In the genomic region with DNA sequence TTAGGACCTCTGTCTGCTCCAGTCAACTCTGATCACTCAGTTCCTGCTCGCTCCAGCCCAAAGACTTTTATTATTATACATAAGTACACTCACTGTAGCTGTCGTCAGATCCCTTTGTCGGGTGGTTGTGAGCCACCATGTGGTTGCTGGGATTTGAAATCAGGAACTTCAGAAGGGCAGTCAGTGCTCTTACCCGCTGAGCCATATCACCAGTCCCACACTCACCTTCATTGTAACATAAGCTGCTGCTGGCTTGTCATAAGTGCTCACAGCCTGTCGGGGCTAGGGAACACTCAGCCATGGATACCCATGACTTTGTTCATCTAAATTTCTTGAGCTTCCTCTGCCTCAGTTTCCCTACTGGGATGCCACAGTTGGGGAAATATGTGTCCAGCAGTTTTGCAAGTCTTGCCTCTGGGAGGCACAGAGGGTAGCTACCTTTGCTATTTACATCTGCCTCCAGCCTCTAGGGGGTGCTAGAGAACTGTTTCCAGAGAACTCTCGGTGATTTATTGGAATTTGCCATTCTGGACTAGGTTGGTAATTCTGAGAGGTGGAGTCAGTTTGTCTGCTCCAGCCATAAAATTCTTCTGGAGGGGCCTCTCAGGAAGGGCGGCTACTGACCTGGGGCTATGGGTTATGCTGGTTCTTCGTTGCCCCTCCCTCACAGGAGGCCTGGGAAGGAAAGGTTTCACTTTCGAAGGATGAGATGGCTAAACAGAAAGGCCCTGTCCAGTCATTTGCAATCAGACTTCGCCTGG, we compare ENCODE assay signal across 8 mouse cellular contexts. TPM values are rescaled to one million over a fixed set of nuclear protein-coding genes. Genes with fewer than 3 reads are reported as not detected.
DNase-seq lines count a peak whose midpoint lies in the region; ATAC-seq and TF ChIP-seq lines count a peak whose summit lies in the region.

No protein-coding gene starts in this region.

- peak; percentile 70 to 79 for DNase-seq in left cerebral cortex, adult 18-20 months (ENCODE audit: low spot score in 2 of 2)
- DNase-seq in left cerebral cortex, adult 11 months (ENCODE audit: low spot score): no peak
- peak; percentile 94 for DNase-seq in adipocyte (ENCODE audit: low spot score)
- DNase-seq in embryo, embryonic 10.5 days (ENCODE audit: low spot score): peak; percentile 91
- DNase-seq in kidney, postnatal 36 days: peak; percentile 86 to 90

- no peaks in the 10 kb centered on the region for H3K9me3 ChIP-seq in heart, embryonic 15.5 days (replicated peaks)
- no peaks in the 10 kb centered on the region for H3K9me3 ChIP-seq in lung, embryonic 16.5 days (ENCODE audit: control insufficient read depth, low read length)

- H3K27ac ChIP-seq in heart, embryonic 15.5 days: no peak overlapping the region
- H3K27ac ChIP-seq in lung, embryonic 16.5 days (ENCODE audit: low read length): 0 out of 2 replicates have a peak overlapping the region, but pooled peaks have one; percentile 9
- H3K27ac ChIP-seq in small intestine, adult 2 months (ENCODE audit: insufficient read depth, low read depth, low read length): peak overlapping the region; percentile 48

- no peak for ATAC-seq in heart, embryonic 15.5 days (replicated peaks; ENCODE audit: insufficient number of reproducible peaks, insufficient read depth, low FRiP score, low read depth)
- ATAC-seq in lung, embryonic 16.5 days (ENCODE audit: low read depth): peak; percentile 63

- H3K4me3 ChIP-seq in heart, embryonic 15.5 days: peak overlapping the region; percentile 31
- H3K4me3 ChIP-seq in lung, embryonic 16.5 days (ENCODE audit: low read length): peak overlapping the region; percentile 35
- peak overlapping the region; percentile 58 for H3K4me3 ChIP-seq in small intestine, adult 2 months (ENCODE audit: low read depth, low read length)

- TF ChIP-seq POLR2A in small intestine, adult 2 months (IDR thresholded peaks at IDR 0.05; ENCODE audit: low read depth, low read length): no peak

- peak overlapping the region; percentile 48 for H3K4me2 ChIP-seq in heart, embryonic 15.5 days
- H3K4me2 ChIP-seq in lung, embryonic 16.5 days (ENCODE audit: low read depth, low read length): peak overlapping the region; percentile 43

- 27% methylated on average over 10 of the region's 10 CpGs for WGBS in heart, embryonic 15.5 days
- WGBS in lung, embryonic 16.5 days: 26% methylated on average over 10 of the region's 10 CpGs
- 10% methylated on average over 10 of the region's 10 CpGs for WGBS in small intestine, adult 2 months

- peaks cover 45% of the 10 kb centered on the region for H3K27me3 ChIP-seq in heart, embryonic 15.5 days
- peaks cover 44% of the 10 kb centered on the region for H3K27me3 ChIP-seq in lung, embryonic 16.5 days (ENCODE audit: control insufficient read depth, insufficient read depth, low read depth, low read length)
- H3K27me3 ChIP-seq in small intestine, adult 2 months (ENCODE audit: control insufficient read depth, insufficient read depth, low read length): peaks cover 14% of the 10 kb centered on the region; the same call in 1 of the 2 replicates

- H3K9ac ChIP-seq in heart, embryonic 15.5 days: no peak overlapping the region
- H3K9ac ChIP-seq in lung, embryonic 16.5 days (ENCODE audit: low read length): peak overlapping the region; percentile 47

- H3K36me3 ChIP-seq in heart, embryonic 15.5 days: peaks cover 27% of the 10 kb centered on the region
- peaks cover 10% of the 10 kb centered on the region for H3K36me3 ChIP-seq in lung, embryonic 16.5 days (ENCODE audit: control insufficient read depth, insufficient read depth, low read length)
- peaks cover 5% of the 10 kb centered on the region for H3K36me3 ChIP-seq in small intestine, adult 2 months (ENCODE audit: control insufficient read depth, insufficient read depth, low read length)

- peak; percentile 75; the same call in 1 of the 2 replicates for TF ChIP-seq CTCF in small intestine, adult 2 months (IDR thresholded peaks at IDR 0.05; ENCODE audit: extremely low read depth, insufficient read length, insufficient replicate concordance, low read depth, low read length)

- peaks cover 23% of the 10 kb centered on the region for H3K4me1 ChIP-seq in heart, embryonic 15.5 days (replicated peaks)
- peaks cover 14% of the 10 kb centered on the region for H3K4me1 ChIP-seq in lung, embryonic 16.5 days (replicated peaks; ENCODE audit: control insufficient read depth, insufficient read depth, low read length)
- H3K4me1 ChIP-seq in small intestine, adult 2 months (ENCODE audit: control insufficient read depth, insufficient read depth, insufficient read length, low read length): peaks cover 24% of the 10 kb centered on the region

RNA-seq across cellular contexts. Expression of a gene that starts 3.2 kb away (rescaled TPM):
- under 1 TPM; 0.60 to 0.82 TPM for total RNA-seq in left cerebral cortex, adult 18-20 months (2021)
- polyA plus RNA-seq in heart, embryonic 15.5 days (2015; fragmentation: Nextera tagmentation; extraction: Ambion mirVana): 0.28 and 3.3 TPM in 2 replicates
- polyA plus RNA-seq in lung, embryonic 16.5 days (2015; fragmentation: Nextera tagmentation; extraction: Ambion mirVana): 0.25 and 0.83 TPM in 2 replicates
- polyA plus RNA-seq in small intestine, adult 2 months (2012; rRNA removed): 1.5 and 2.9 TPM in 2 replicates

RNA-seq across cellular contexts. Expression of a gene that starts 8.1 kb away (rescaled TPM):
- 10 to 100 TPM; 54.6 to 63.9 TPM for total RNA-seq in left cerebral cortex, adult 18-20 months (2021)
- 13.5 and 18.7 TPM in 2 replicates for polyA plus RNA-seq in heart, embryonic 15.5 days (2015; fragmentation: Nextera tagmentation; extraction: Ambion mirVana)
- 51.8 and 52.7 TPM in 2 replicates for polyA plus RNA-seq in lung, embryonic 16.5 days (2015; fragmentation: Nextera tagmentation; extraction: Ambion mirVana)
- polyA plus RNA-seq in small intestine, adult 2 months (2012; rRNA removed): 112 and 152 TPM in 2 replicates

RNA-seq across cellular contexts. Expression of a gene that starts 22.6 kb away (rescaled TPM):
- 100 to 1,000 TPM; 459 to 507 TPM for total RNA-seq in left cerebral cortex, adult 18-20 months (2021)
- polyA plus RNA-seq in heart, embryonic 15.5 days (2015; fragmentation: Nextera tagmentation; extraction: Ambion mirVana): 36.5 and 47.5 TPM in 2 replicates
- 61.3 and 65.2 TPM in 2 replicates for polyA plus RNA-seq in lung, embryonic 16.5 days (2015; fragmentation: Nextera tagmentation; extraction: Ambion mirVana)
- polyA plus RNA-seq in small intestine, adult 2 months (2012; rRNA removed): 16.5 and 34.1 TPM in 2 replicates

RNA-seq across cellular contexts. Expression of a gene that starts 22.7 kb away (rescaled TPM):
- total RNA-seq in left cerebral cortex, adult 18-20 months (2021): 1 to 10 TPM; 5.3 to 5.4 TPM
- polyA plus RNA-seq in heart, embryonic 15.5 days (2015; fragmentation: Nextera tagmentation; extraction: Ambion mirVana): 22.4 and 37.6 TPM in 2 replicates
- 58.2 and 58.8 TPM in 2 replicates for polyA plus RNA-seq in lung, embryonic 16.5 days (2015; fragmentation: Nextera tagmentation; extraction: Ambion mirVana)
- polyA plus RNA-seq in small intestine, adult 2 months (2012; rRNA removed): 25.0 and 42.3 TPM in 2 replicates

RNA-seq across cellular contexts. Expression of a gene that starts 26.2 kb away (rescaled TPM):
- under 1 TPM; 0.16 to 0.19 TPM for total RNA-seq in left cerebral cortex, adult 18-20 months (2021)
- not detected in 2 replicates for polyA plus RNA-seq in heart, embryonic 15.5 days (2015; fragmentation: Nextera tagmentation; extraction: Ambion mirVana)
- polyA plus RNA-seq in lung, embryonic 16.5 days (2015; fragmentation: Nextera tagmentation; extraction: Ambion mirVana): 0.14 TPM in 1 of 2 replicates, not detected in the other
- not detected in 2 replicates for polyA plus RNA-seq in small intestine, adult 2 months (2012; rRNA removed)
